Mouse (Mus musculus) neural tube, embryonic 14.5 days (tissue): Measurements from ENCODE around the gene Ip6k3. TPM values are rescaled to one million over a fixed set of nuclear protein-coding genes. Genes with fewer than 3 reads are reported as not detected.
A peak's percentile ranks its signal among the peaks of the same experiment; 100 is the strongest.

ENCODE experiments used
- ATAC-seq: fragments of 200-750 bp; cut with Nextera tagmentation; 2 replicates; pipeline ENCODE4 v1.8.0; 2017; ENCODE audit warnings: low read depth, mild to moderate bottlenecking, moderate TSS enrichment, moderate library complexity
- H3K27ac ChIP-seq: fragments of 300-500 bp; sonication (generic); 2 replicates; pipeline ENCODE4 v1.5.1; 2014; ENCODE audit warnings: low read depth, mild to moderate bottlenecking, control low read depth, low read length, moderate library complexity, mixed read lengths
- H3K27me3 ChIP-seq: fragments of 300-500 bp; sonication (generic); 2 replicates; pipeline ENCODE4 v1.6.1; 2014; ENCODE audit warnings: low read length; ENCODE audit not compliant: control insufficient read depth, insufficient read depth
- H3K36me3 ChIP-seq: fragments of 300-500 bp; sonication (generic); 2 replicates; pipeline ENCODE4 v1.6.1; 2014; ENCODE audit warnings: low read length, mixed read lengths; ENCODE audit not compliant: control insufficient read depth, insufficient read depth
- H3K4me1 ChIP-seq: fragments of 300-500 bp; sonication (generic); 2 replicates; pipeline ENCODE4 v1.6.1; 2014; ENCODE audit warnings: low read length; ENCODE audit not compliant: control insufficient read depth, insufficient read depth
- H3K4me2 ChIP-seq: fragments of 300-500 bp; sonication (generic); 2 replicates; pipeline ENCODE4 v1.6.1; 2014; ENCODE audit warnings: mild to moderate bottlenecking, low read depth, low read length, control low read depth
- H3K4me3 ChIP-seq: fragments of 300-500 bp; sonication (generic); 2 replicates; pipeline ENCODE4 v1.5.1; 2014; ENCODE audit warnings: low read depth, low read length, control low read depth, mixed read lengths
- H3K9ac ChIP-seq: fragments of 300-500 bp; sonication (generic); replicated peaks from 2 replicates; pipeline ENCODE4 v1.6.1; 2014; ENCODE audit warnings: low read depth, mild to moderate bottlenecking, control low read depth, low read length, mixed read lengths
- H3K9me3 ChIP-seq: fragments of 300-500 bp; sonication (generic); 2 replicates; pipeline ENCODE4 v1.6.1; 2016; ENCODE audit warnings: low read length; ENCODE audit not compliant: control insufficient read depth
- WGBS: fragments of 180-500 bp; shearing (Covaris S2); extraction: QIAGEN DNeasy Blood & Tissue Kit; methylation state at CpG from one replicate; pipeline ENCODE4 v1.1.7; 2014; 5-methylcytosine and 5-hydroxymethylcytosine counted together
- polyA plus RNA-seq: library from polyadenylated mRNA; unstranded; fragments of >200 nt; fragmentation: Nextera tagmentation; extraction: Ambion mirVana; gene quantifications from 2 replicates; pipeline ENCODE4 v1.2.1, GENCODE M21; 2014

Ip6k3 gene
- polyA plus RNA-seq, 1 experiment from 2014 or later, result 0.62 TPM

DNA sequence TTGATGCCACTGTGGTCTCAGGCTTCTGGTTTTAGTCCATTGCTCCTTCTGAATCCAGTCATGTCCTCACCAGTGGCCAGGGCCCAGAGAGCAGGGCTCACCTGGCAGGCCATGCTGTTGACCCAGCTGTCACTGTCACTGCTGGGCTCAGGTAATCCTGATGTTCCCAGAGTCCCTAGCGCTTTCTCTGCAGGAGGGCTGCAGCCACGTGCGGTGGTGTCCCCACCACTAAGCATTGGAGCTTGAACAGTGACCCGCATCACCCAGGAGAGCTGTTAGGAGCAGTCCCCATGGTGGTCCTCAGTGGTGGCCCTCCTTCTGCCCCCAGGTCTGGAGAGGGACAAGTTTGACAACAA is 48.1 kb downstream of the Ip6k3 start:
- peaks cover 7% of the 10 kb centered on the region; the same call in 1 of the 2 replicates for H3K36me3 ChIP-seq

DNA sequence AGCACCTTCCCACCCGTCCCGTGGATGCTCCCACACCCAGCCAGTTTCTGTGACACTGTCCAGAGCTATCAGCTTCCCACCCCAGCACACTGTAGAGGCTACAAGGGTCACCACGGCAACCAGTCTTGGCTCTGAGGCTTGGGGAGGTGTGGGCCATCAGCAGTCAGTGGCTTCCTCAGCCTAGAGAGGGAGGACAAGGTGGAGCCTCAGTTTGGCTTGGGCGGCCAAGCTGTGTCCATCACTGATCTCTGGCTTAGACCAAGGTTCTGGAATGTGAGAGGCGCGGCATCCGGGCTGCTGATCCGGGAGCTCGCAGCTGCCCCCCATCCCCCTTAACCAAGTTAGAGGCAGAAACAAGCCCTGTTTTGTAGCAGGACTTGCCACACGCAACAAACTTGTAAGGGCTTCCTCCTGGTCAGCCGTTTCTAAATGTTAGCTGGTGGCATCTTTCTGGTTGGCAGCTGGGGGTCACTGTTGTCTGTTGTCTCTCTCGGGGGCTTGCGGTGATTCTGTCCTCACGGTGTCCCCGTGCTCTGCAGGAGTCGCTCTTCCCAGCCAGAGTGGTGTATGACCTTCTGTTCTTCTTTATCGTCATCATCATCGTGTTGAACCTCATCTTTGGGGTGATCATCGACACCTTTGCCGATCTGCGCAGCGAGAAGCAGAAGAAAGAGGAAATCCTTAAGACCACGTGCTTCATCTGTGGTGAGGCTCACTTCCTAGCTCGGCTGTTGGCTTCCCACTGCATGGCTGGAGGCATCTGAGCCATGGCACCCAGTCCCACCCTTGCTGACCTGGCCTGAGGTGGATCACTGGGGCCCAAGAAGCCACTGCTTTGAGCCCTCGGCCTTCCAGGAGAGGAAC is 48.7 kb downstream of the Ip6k3 start:
- H3K36me3 ChIP-seq, result peaks cover 7% of the 10 kb centered on the region; the same call in 1 of the 2 replicates
- H3K9me3 ChIP-seq, result no peaks in the 10 kb centered on the region
- peaks cover 14% of the 10 kb centered on the region; the same call in 1 of the 2 replicates for H3K4me1 ChIP-seq
- H3K27me3 ChIP-seq, result no peaks in the 10 kb centered on the region; the same call in 1 of the 2 replicates
- no peak for ATAC-seq
- 90% methylated on average over 25 of the region's 25 CpGs for WGBS
- H3K4me2 ChIP-seq, result no peak overlapping the region
- H3K27ac ChIP-seq, result no peak overlapping the region
- no peak overlapping the region for H3K9ac ChIP-seq
- no peak overlapping the region for H3K4me3 ChIP-seq

More for the DNA sequence above, 48.1 kb downstream of the Ip6k3 start:
- Histone ChIP-seq H3K27me3 (no peaks in the 10 kb centered on the region; the same call in 1 of the 2 replicates), H3K9me3 (no peaks in the 10 kb centered on the region), H3K4me2 (no peak overlapping the region), H3K27ac (no peak overlapping the region), H3K9ac (no peak overlapping the region), H3K4me1 (peaks cover 14% of the 10 kb centered on the region; the same call in 1 of the 2 replicates), H3K4me3 (no peak overlapping the region)
- ATAC-seq, result no peak
- 86% methylated on average over 4 of the region's 4 CpGs for WGBS

DNA sequence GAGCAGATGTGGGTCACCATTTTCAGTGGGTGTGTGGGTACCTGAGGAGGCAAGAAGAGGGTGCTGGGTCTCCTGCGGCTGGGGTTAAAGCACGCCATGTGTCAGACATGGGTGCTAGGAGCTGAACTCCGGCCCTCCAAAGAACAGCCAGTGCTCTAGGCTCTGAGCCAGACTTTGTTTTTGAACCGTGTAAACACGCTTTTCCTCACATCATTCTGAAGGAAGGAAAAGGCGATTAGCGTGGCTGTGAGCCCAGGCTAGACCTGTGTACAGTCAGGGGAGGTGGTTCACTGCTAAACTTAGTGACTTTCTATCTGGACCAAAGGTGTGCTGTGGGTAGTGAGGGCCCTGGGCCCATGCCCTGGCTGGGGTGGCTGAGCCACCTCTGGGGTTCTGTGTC is 57.5 kb downstream of the Ip6k3 start:
- Histone ChIP-seq H3K4me2 (no peak overlapping the region), H3K9me3 (no peaks in the 10 kb centered on the region), H3K4me1 (no peaks in the 10 kb centered on the region), H3K9ac (no peak overlapping the region), H3K4me3 (no peak overlapping the region), H3K36me3 (no peaks in the 10 kb centered on the region), H3K27ac (no peak overlapping the region), H3K27me3 (no peaks in the 10 kb centered on the region)
- WGBS, result 96% methylated on average over 7 of the region's 7 CpGs
- ATAC-seq, result no peak

DNA sequence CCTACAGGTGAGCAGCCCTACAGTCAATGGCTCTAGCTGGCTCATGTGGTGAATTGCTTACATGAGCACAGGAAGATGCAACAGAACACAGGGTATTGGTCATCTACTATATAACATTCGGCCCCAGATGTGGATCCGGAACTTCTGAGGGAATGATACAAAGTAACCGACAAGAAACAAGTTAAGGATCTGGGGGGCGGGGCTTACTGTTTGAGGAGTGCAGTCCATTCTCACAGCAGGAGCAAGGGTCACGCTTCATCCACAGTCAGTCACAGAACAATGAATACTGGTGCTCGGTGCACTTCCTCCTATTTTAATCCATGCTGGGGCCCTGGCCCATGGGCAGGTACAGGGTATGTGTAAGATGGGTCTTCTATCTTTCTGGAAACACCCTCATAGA is 59.7 kb downstream of the Ip6k3 start:
- WGBS, result 72% methylated on average over 6 of the region's 6 CpGs
- no peak for ATAC-seq

DNA sequence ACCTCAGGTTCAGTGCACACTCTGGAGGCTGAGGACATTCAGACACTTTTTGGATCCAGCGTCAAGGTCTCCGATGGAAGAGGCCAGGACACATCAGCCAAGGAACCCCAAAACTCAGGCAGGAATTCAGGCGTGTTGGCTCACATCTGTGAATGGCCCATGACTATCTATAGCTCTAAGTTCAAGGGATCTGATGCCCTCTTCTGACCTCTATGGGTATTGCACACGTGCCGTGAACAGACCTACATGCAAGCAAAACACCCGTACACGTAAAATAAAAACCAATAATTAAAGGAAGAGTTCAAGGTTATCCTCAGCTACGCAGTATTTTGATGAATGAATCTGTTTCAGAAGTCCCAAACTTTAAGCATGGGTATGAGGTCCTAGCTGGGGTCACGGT is 60.9 kb downstream of the Ip6k3 start:
- Histone ChIP-seq H3K4me1 (no peaks in the 10 kb centered on the region), H3K9me3 (no peaks in the 10 kb centered on the region), H3K27ac (no peak overlapping the region), H3K9ac (no peak overlapping the region), H3K4me3 (no peak overlapping the region), H3K36me3 (no peaks in the 10 kb centered on the region), H3K4me2 (no peak overlapping the region), H3K27me3 (no peaks in the 10 kb centered on the region)
- ATAC-seq, result no peak
- WGBS, result 85% methylated on average over 9 of the region's 9 CpGs

More for the DNA sequence above, 59.7 kb downstream of the Ip6k3 start:
- Histone ChIP-seq H3K27ac (no peak overlapping the region), H3K4me3 (no peak overlapping the region), H3K4me1 (no peaks in the 10 kb centered on the region), H3K4me2 (no peak overlapping the region), H3K27me3 (no peaks in the 10 kb centered on the region), H3K36me3 (no peaks in the 10 kb centered on the region), H3K9ac (no peak overlapping the region), H3K9me3 (no peaks in the 10 kb centered on the region)

DNA sequence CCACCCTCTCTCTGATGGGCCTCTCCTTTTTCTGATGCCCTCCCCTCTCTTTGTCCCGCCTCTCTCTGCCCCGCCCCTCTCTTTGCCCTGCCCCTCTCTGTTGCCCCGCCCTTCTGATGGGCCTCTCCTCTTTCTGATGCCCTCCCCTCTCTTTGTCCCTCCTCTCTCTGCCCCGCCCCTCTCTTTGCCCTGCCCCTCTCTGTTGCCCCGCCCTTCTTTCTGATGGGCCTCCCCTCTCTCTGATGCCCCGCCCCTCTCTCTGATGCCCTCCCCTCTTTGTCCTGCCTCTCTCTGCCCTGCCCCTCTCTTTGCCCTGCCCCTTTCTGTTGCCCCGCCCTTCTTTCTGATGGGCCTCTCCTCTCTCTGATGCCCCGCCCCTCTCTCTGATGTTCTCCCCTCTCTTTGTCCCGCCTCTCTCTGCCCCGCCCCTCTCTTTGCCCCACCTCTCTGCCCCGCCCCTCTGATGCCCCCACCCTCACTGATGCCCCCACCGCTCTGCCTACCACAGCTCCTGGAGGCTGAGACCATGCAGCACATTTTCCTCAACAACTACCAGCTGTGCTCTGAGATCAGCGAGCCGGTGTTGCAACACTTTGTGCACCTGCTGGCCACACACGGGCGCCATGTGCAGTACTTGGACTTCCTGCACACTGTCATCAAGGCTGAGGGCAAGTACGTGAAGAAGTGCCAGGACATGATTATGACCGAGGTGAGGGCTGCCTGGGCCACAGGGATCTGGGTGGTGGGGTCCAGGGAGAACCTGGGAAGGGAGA is 61.7 kb downstream of the Ip6k3 start:
- no peaks in the 10 kb centered on the region for H3K27me3 ChIP-seq
- no peak overlapping the region for H3K4me2 ChIP-seq
- H3K9ac ChIP-seq, result no peak overlapping the region
- H3K36me3 ChIP-seq, result no peaks in the 10 kb centered on the region
- no peaks in the 10 kb centered on the region for H3K4me1 ChIP-seq
- no peaks in the 10 kb centered on the region for H3K9me3 ChIP-seq
- WGBS, result 78% methylated on average over 18 of the region's 18 CpGs
- no peak; the same call in 1 of the 2 replicates for ATAC-seq
- H3K4me3 ChIP-seq, result no peak overlapping the region
- H3K27ac ChIP-seq, result no peak overlapping the region

DNA sequence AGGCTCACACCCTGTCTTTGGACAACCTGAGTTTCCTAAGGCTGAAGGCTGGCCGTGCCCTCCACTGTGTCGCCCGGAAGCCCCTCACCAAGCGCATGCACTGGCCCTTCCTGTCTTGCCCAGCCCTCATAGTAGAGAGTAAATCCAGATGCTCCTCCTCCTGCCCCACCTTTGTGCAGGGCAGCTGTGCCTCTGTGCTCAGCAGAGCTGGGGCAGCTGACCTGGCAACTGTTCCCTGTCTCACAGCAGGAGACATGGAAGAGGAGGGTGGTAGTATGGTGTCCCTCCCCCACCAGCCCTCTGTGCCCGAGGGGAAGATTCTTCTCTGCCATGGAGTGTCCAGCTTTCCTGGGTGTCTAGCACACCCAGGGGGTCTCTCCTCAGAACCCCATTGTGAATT is 65.9 kb downstream of the Ip6k3 start:
- no peak for ATAC-seq
- H3K27me3 ChIP-seq, result no peaks in the 10 kb centered on the region
- no peak overlapping the region for H3K4me3 ChIP-seq
- H3K9me3 ChIP-seq, result no peaks in the 10 kb centered on the region
- H3K4me2 ChIP-seq, result no peak overlapping the region
- H3K27ac ChIP-seq, result no peak overlapping the region
- H3K9ac ChIP-seq, result 0 out of 2 replicates have a peak overlapping the region, but pooled peaks have one; percentile 11
- no peaks in the 10 kb centered on the region for H3K4me1 ChIP-seq
- 76% methylated on average over 5 of the region's 5 CpGs for WGBS
- no peaks in the 10 kb centered on the region for H3K36me3 ChIP-seq

DNA sequence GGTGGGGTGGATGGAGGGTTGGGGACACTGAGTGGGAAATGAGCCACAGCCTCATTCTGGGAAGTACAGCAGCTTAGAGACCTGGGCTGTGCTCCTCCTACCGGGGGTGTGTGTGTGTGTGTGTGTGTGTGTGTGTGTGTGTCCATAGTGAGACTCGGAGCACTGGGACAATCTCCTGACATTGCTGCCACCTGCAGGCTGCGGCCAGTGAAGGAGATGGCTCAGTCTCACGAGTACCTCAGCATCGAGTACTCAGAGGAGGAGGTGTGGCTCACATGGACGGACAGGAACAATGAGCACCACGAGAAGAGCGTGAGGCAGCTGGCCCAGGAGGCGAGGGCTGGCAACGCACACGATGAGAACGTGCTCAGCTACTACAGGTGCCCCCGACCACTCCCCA is 71.9 kb downstream of the Ip6k3 start:
- Histone ChIP-seq H3K9ac (no peak overlapping the region), H3K4me3 (no peak overlapping the region), H3K27me3 (no peaks in the 10 kb centered on the region), H3K27ac (no peak overlapping the region), H3K4me1 (no peaks in the 10 kb centered on the region), H3K4me2 (no peak overlapping the region), H3K36me3 (no peaks in the 10 kb centered on the region), H3K9me3 (no peaks in the 10 kb centered on the region)
- WGBS, result 27% methylated on average over 13 of the region's 13 CpGs
- no peak for ATAC-seq
